Mouse (Mus musculus) bone marrow, adult 2 months (tissue): ENCODE data around the gene Mllt1. TPM values are rescaled to one million over a fixed set of nuclear protein-coding genes. Genes with fewer than 3 reads are reported as not detected.

ENCODE experiments used
- H3K27ac ChIP-seq: fragments of 200-500 bp; 2 replicates; pipeline ENCODE4 v1.5.1; 2012; ENCODE audit warnings: low read depth, mild to moderate bottlenecking, control low read depth, inconsistent platforms, low read length; ENCODE audit not compliant: control insufficient read depth, poor library complexity, insufficient read depth
- H3K4me1 ChIP-seq: fragments of 200-500 bp; 2 replicates; pipeline ENCODE4 v1.6.1; 2011; ENCODE audit warnings: low read length; ENCODE audit not compliant: control insufficient read depth, insufficient read depth
- H3K4me3 ChIP-seq: fragments of 200-500 bp; replicated peaks from 2 replicates; pipeline ENCODE3; 2011; ENCODE audit warnings: mild to moderate bottlenecking, low read depth, low read length, control low read depth; ENCODE audit not compliant: control insufficient read depth
- CTCF ChIP-seq: fragments of 200-500 bp; IDR thresholded peaks from 2 replicates; pipeline ENCODE4 v1.5.1; 2011; ENCODE audit warnings: low read length, control low read depth; ENCODE audit not compliant: control insufficient read depth, insufficient read depth
- POLR2A ChIP-seq: fragments of 200-500 bp; IDR thresholded peaks from 2 replicates; pipeline ENCODE4 v1.6.1; 2011; ENCODE audit warnings: low read depth, mild to moderate bottlenecking, control low read depth, low read length, borderline replicate concordance; ENCODE audit not compliant: control insufficient read depth
- WGBS: fragments of 180-500 bp; shearing (Covaris S2); methylation state at CpG from one replicate; pipeline ENCODE4 v1.1.7; 2018; 5-methylcytosine and 5-hydroxymethylcytosine counted together
- polyA plus RNA-seq: library from polyadenylated mRNA; stranded (reverse); fragments of >200 nt; gene quantifications from 2 replicates; pipeline ENCODE4 v1.2.4, GENCODE M21; 2011; ENCODE audit warnings: low replicate concordance; ENCODE audit not compliant: missing spikeins, insufficient read depth, insufficient read length

Mllt1 gene
- 12.1 and 17.3 TPM in 2 replicates for polyA plus RNA-seq

- H3K27ac ChIP-seq: peak within 1 kb of the TSS; percentile 54; the same call in 1 of the 2 replicates
- peak; percentile 32; the same call in 1 of the 2 replicates for TF ChIP-seq CTCF
- TF ChIP-seq POLR2A: no peak
- H3K4me1 ChIP-seq: peaks cover under 1% of the 10 kb centered on the region
- 6% methylated on average over 76 of the region's 76 CpGs for WGBS
- H3K4me3 ChIP-seq: peak within 1 kb of the TSS; percentile 85
These were observed at the start of gene Mllt1 for GRCm38 (mm10) chr17:56935363-56936131. Gene Mllt1, minus strand, starts transcription at chr17:56935415.

- no peak for TF ChIP-seq POLR2A
- TF ChIP-seq CTCF: no peak
- no peaks in the 10 kb centered on the region; the same call in 1 of the 2 replicates for H3K4me1 ChIP-seq
- H3K27ac ChIP-seq: no peak overlapping the region
- no peak overlapping the region for H3K4me3 ChIP-seq
- WGBS: 59% methylated on average over 9 of the region's 9 CpGs
These were observed 49.7 kb upstream of the Mllt1 start for GRCm38 (mm10) chr17:56984886-56985285.

- Histone ChIP-seq H3K4me1 (no peaks in the 10 kb centered on the region), H3K4me3 (no peak within 1 kb of the TSS), H3K27ac (no peak within 1 kb of the TSS)
- 80% methylated on average over 5 of the region's 5 CpGs for WGBS
- TF ChIP-seq POLR2A (no peak), CTCF (no peak)
These were observed 46.8 kb upstream of the Mllt1 start, which contains the start of gene Acer1 for GRCm38 (mm10) chr17:56982013-56982412. Gene Acer1, minus strand, starts transcription at chr17:56982126.

- TF ChIP-seq POLR2A (no peak), CTCF (no peak)
- WGBS: 77% methylated on average over 7 of the region's 7 CpGs
- Histone ChIP-seq H3K4me1 (no peaks in the 10 kb centered on the region), H3K4me3 (no peak overlapping the region), H3K27ac (no peak overlapping the region)
These were observed 45.8 kb upstream of the Mllt1 start for GRCm38 (mm10) chr17:56981049-56981448.

GRCm38 (mm10) chr17:56979524-56979923 lies 44.3 kb upstream of the Mllt1 start:
- no peak overlapping the region for H3K27ac ChIP-seq
- no peak overlapping the region for H3K4me3 ChIP-seq
- no peak for TF ChIP-seq POLR2A
- H3K4me1 ChIP-seq: no peaks in the 10 kb centered on the region
- 27% methylated on average over 6 of the region's 8 CpGs for WGBS

- no peak overlapping the region for H3K4me3 ChIP-seq
- no peak overlapping the region for H3K27ac ChIP-seq
- WGBS: 75% methylated on average over 8 of the region's 8 CpGs
- TF ChIP-seq POLR2A: no peak
- no peak for TF ChIP-seq CTCF
- no peaks in the 10 kb centered on the region for H3K4me1 ChIP-seq
These were observed 41.5 kb upstream of the Mllt1 start for GRCm38 (mm10) chr17:56976531-56977390.

GRCm38 (mm10) chr17:56975391-56975790 lies 40.2 kb upstream of the Mllt1 start:
- WGBS: 76% methylated on average over 3 of the region's 3 CpGs
- Histone ChIP-seq H3K4me1 (no peaks in the 10 kb centered on the region), H3K27ac (no peak overlapping the region), H3K4me3 (no peak overlapping the region)
- TF ChIP-seq POLR2A (no peak), CTCF (no peak)

GRCm38 (mm10) chr17:56974708-56975240 lies 39.6 kb upstream of the Mllt1 start:
- H3K27ac ChIP-seq: no peak overlapping the region
- no peak overlapping the region for H3K4me3 ChIP-seq
- WGBS: 75% methylated on average over 5 of the region's 5 CpGs
- TF ChIP-seq POLR2A (no peak), CTCF (no peak)
- no peaks in the 10 kb centered on the region for H3K4me1 ChIP-seq
